8 mouse cellular contexts compared by ENCODE assay signal in the genomic region with DNA sequence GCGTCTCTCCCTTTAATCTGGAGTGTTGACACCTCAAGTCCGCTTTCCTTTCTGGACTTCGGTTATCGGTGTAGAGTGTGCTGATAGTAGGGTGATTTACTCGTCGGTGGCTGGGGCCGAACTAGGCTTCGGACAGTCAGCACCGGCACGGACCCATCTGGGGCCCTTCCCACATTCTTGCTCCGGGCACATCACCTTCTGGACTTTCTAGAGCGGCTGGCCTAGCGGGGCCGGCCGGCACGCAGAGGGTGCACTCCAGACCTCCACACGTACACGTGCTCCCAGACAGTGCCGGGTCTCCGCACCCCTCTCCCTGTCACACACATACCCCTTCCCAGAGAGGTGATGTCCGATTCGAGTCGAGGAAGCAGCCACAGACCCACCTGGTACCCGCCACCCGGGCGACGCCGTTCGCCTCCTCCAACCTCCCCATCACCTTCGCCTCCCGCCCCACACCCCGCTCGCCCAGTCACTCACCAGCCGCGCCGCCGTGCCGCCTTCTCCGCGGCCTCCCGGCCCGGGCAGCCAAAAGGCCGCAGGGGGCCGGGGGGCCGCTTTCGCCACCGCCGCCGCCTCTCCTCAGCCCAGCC. TPM values are rescaled to one million over a fixed set of nuclear protein-coding genes. Genes with fewer than 3 reads are reported as not detected.
DNase-seq lines count a peak whose midpoint lies in the region; ATAC-seq and TF ChIP-seq lines count a peak whose summit lies in the region.

No protein-coding gene starts in this region.

- no peak overlapping the region for H3K27ac ChIP-seq in embryonic fibroblast, embryonic 13.5 days (ENCODE audit: insufficient read depth, low read length)
- peak overlapping the region; percentile 76 for H3K27ac ChIP-seq in heart, embryonic 15.5 days
- H3K27ac ChIP-seq in olfactory bulb, adult 2 months (ENCODE audit: insufficient read depth, low read depth, low read length) = 0 out of 2 replicates have a peak overlapping the region, but pooled peaks have one; percentile 1

- TF ChIP-seq POLR2A in embryonic fibroblast, embryonic 13.5 days (IDR thresholded peaks at IDR 0.05; ENCODE audit: low read depth, low read length) = no peak
- no peak for TF ChIP-seq POLR2A in lung, adult 2 months (IDR thresholded peaks at IDR 0.05; ENCODE audit: borderline replicate concordance, extremely low read depth, low read depth, low read length)
- TF ChIP-seq POLR2A in olfactory bulb, adult 2 months (IDR thresholded peaks at IDR 0.05; ENCODE audit: insufficient read depth, low read depth, low read length) = no peak

- peak; percentile 42 for DNase-seq in CD4-positive helper T cell, adult 2 months (ENCODE audit: low read depth, low spot score)
- peak; percentile 60 to 62 for DNase-seq in adrenal gland, postnatal 36 days
- DNase-seq in kidney, postnatal 10 days = peak; percentile 58
- DNase-seq in lung, adult 2 months = peak; percentile 62
- DNase-seq in thymus, postnatal 14 days = peak; percentile 66

- peak; percentile 49 for ATAC-seq in heart, embryonic 15.5 days (replicated peaks; ENCODE audit: insufficient number of reproducible peaks, insufficient read depth, low FRiP score, low read depth)

- no peaks in the 10 kb centered on the region for H3K27me3 ChIP-seq in heart, embryonic 15.5 days

- H3K4me1 ChIP-seq in embryonic fibroblast, embryonic 13.5 days (ENCODE audit: control insufficient read depth, insufficient read depth, low read length) = peaks cover 8% of the 10 kb centered on the region
- H3K4me1 ChIP-seq in heart, embryonic 15.5 days (replicated peaks) = peaks cover 30% of the 10 kb centered on the region
- H3K4me1 ChIP-seq in lung, adult 2 months (ENCODE audit: control insufficient read depth, insufficient read depth, low read length) = peaks cover 9% of the 10 kb centered on the region
- H3K4me1 ChIP-seq in olfactory bulb, adult 2 months (ENCODE audit: control insufficient read depth, insufficient read depth, low read length) = peaks cover 16% of the 10 kb centered on the region

- WGBS in heart, embryonic 15.5 days = under 1% methylated on average over 49 of the region's 49 CpGs
- WGBS in lung, adult 2 months = 2% methylated on average over 49 of the region's 49 CpGs
- WGBS in olfactory bulb, adult 2 months = 1% methylated on average over 49 of the region's 49 CpGs

- peaks cover 6% of the 10 kb centered on the region for H3K36me3 ChIP-seq in heart, embryonic 15.5 days

- peak overlapping the region; percentile 88 for H3K4me3 ChIP-seq in embryonic fibroblast, embryonic 13.5 days (ENCODE audit: insufficient read depth, low read length)
- H3K4me3 ChIP-seq in heart, embryonic 15.5 days = peak overlapping the region; percentile 96
- H3K4me3 ChIP-seq in lung, adult 2 months (replicated peaks; ENCODE audit: extremely low read depth, low read depth, low read length) = peak overlapping the region; percentile 71
- peak overlapping the region; percentile 92 for H3K4me3 ChIP-seq in olfactory bulb, adult 2 months (ENCODE audit: insufficient read depth, low read depth, low read length)

- TF ChIP-seq CTCF in embryonic fibroblast, embryonic 13.5 days (IDR thresholded peaks at IDR 0.05; ENCODE audit: borderline replicate concordance, insufficient read depth, low read length) = no peak
- TF ChIP-seq CTCF in lung, adult 2 months (IDR thresholded peaks at IDR 0.05; ENCODE audit: insufficient read depth, low read length) = no peak
- TF ChIP-seq CTCF in olfactory bulb, adult 2 months (IDR thresholded peaks at IDR 0.05; ENCODE audit: insufficient read depth, low read depth, low read length) = no peak

- H3K9me3 ChIP-seq in heart, embryonic 15.5 days (replicated peaks) = no peaks in the 10 kb centered on the region

- H3K4me2 ChIP-seq in heart, embryonic 15.5 days = peak overlapping the region; percentile 92

- peak overlapping the region; percentile 90 for H3K9ac ChIP-seq in heart, embryonic 15.5 days

RNA-seq across cellular contexts. Expression of a gene that starts 17.8 kb away (rescaled TPM):
- 10 to 100 TPM; 89.6 to 92.1 TPM for total RNA-seq in adrenal gland, postnatal 36 days (2021)
- 103 and 135 TPM in 2 replicates for polyA plus RNA-seq in embryonic fibroblast, embryonic 13.5 days (2011; ENCODE audit: insufficient read length, low read depth, missing spikeins)
- 8.4 and 9.4 TPM in 2 replicates for polyA plus RNA-seq in heart, embryonic 15.5 days (2015; fragmentation: Nextera tagmentation; extraction: Ambion mirVana)
- 47.2 and 48.1 TPM in 2 replicates for polyA plus RNA-seq in lung, adult 2 months (2012; rRNA removed)
- 63.3 and 284 TPM in 2 replicates for polyA plus RNA-seq in olfactory bulb, adult 2 months (2012; ENCODE audit: insufficient read depth, insufficient read length, low replicate concordance, missing spikeins)
